Mouse (Mus musculus): ENCODE measurements at regions not wholly inside any gene's neighbourhood (a gene's known extent, or its start where the extent isn't known, plus 50 kb on each side); places are given as distances from the start of the nearest gene placed in this dataset.
A peak's percentile ranks its signal among the peaks of the same experiment; 100 is the strongest.

DNA sequence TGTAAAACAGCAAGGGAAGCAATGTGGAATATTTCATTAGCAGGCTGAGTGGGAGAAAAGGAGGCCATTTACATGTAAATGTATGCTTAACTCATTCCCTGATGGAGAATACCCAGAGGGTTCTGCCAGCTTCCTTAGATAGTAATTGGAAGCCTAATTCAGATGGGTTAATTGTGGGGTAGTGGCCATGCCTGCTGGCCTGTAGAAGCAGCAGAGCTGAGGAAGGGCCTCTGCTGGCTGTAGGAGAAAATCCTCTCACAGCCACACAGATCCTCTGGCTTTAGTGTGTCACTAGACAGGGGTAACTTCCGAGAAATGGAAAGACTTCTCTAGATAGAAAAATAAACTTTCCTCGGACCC is 1588.7 kb upstream of the Got2 start:
- no peak overlapping the region for H3K4me2 ChIP-seq (ENCODE audit: low read length)
- no peak overlapping the region for H3K4me3 ChIP-seq (replicated peaks; ENCODE audit: low read length)
- no peaks in the 10 kb centered on the region for H3K27me3 ChIP-seq (replicated peaks; ENCODE audit: control insufficient read depth, insufficient read depth, low read length)
- H3K36me3 ChIP-seq (ENCODE audit: control insufficient read depth, insufficient read depth), result no peaks in the 10 kb centered on the region
- 33% methylated on average over 2 of the region's 2 CpGs for WGBS
- no peaks in the 10 kb centered on the region for H3K9me3 ChIP-seq (ENCODE audit: control insufficient read depth, low read length)
- H3K27ac ChIP-seq (ENCODE audit: low read length), result no peak overlapping the region
- H3K4me1 ChIP-seq (replicated peaks; ENCODE audit: control insufficient read depth, insufficient read depth, low read length), result peaks cover 12% of the 10 kb centered on the region
- peak; percentile 99 for ATAC-seq
- no peak overlapping the region for H3K9ac ChIP-seq (replicated peaks; ENCODE audit: low read depth, low read length)

DNA sequence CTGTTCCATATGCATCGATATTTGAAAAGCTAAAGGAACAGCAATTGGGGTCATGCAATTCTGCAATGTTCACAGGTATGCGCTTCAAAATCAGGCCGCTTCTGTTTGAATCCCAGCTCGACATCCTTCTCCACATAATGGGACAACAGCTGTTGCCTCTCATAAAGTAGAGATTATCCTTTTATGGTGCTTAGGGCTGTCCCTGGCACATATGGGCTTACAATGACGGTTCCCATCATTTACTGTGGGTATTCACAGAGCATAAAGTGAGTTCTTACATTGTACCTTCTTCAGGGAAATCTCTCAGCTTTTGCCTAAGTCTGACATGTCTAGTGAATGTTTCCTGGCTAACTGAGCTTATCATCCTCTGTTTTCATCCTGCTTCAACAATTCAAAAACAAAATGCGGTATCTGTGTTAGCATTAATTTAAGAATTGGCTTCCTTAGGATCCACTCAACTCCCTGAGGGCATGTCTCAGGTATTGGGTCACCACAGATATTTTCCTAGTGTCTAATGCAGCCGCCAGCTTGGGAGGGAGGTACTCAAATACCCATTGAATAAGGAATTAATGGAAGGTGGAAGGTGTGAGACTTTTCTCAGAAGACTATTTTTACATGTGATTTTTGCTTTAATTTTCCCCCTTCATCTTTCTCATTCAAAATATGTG is 1588.2 kb upstream of the Got2 start:
- Histone ChIP-seq H3K9ac (replicated peaks; ENCODE audit: low read depth, low read length) (no peak overlapping the region), H3K4me1 (replicated peaks; ENCODE audit: control insufficient read depth, insufficient read depth, low read length) (peaks cover 12% of the 10 kb centered on the region), H3K27me3 (replicated peaks; ENCODE audit: control insufficient read depth, insufficient read depth, low read length) (no peaks in the 10 kb centered on the region), H3K4me3 (replicated peaks; ENCODE audit: low read length) (no peak overlapping the region), H3K36me3 (ENCODE audit: control insufficient read depth, insufficient read depth) (no peaks in the 10 kb centered on the region), H3K4me2 (ENCODE audit: low read length) (no peak overlapping the region), H3K27ac (ENCODE audit: low read length) (peak overlapping the region; percentile 52), H3K9me3 (ENCODE audit: control insufficient read depth, low read length) (no peaks in the 10 kb centered on the region)
- 31% methylated on average over 7 of the region's 7 CpGs for WGBS
- peak; percentile 52 for ATAC-seq

DNA sequence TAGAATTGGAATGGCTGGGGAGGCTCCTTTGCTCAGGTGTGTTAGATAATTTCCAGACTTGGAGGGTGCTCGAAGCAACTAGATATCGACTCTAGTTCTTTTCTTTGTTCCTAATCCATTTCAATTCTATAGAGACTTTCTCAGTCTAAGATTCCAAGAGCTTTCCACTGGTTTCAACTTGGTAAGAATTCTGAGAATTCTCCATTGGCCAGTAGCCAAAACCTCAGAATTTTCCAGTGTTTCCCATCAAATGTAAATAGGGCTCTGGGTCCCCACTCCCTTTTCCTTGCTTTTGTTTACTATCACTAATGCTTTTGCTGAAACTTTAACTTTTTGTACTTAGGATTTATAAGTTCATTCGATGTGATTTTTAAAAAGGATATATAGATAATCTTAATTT is 1585.0 kb upstream of the Got2 start:
- 75% methylated on average over 3 of the region's 3 CpGs for WGBS
- H3K36me3 ChIP-seq (ENCODE audit: control insufficient read depth, insufficient read depth), result no peaks in the 10 kb centered on the region
- no peak overlapping the region for H3K27ac ChIP-seq (ENCODE audit: low read length)
- H3K9ac ChIP-seq (replicated peaks; ENCODE audit: low read depth, low read length), result no peak overlapping the region
- H3K9me3 ChIP-seq (ENCODE audit: control insufficient read depth, low read length), result no peaks in the 10 kb centered on the region
- H3K4me3 ChIP-seq (replicated peaks; ENCODE audit: low read length), result no peak overlapping the region
- no peak for ATAC-seq
- no peaks in the 10 kb centered on the region for H3K27me3 ChIP-seq (replicated peaks; ENCODE audit: control insufficient read depth, insufficient read depth, low read length)
- peaks cover 12% of the 10 kb centered on the region for H3K4me1 ChIP-seq (replicated peaks; ENCODE audit: control insufficient read depth, insufficient read depth, low read length)
- no peak overlapping the region for H3K4me2 ChIP-seq (ENCODE audit: low read length)

DNA sequence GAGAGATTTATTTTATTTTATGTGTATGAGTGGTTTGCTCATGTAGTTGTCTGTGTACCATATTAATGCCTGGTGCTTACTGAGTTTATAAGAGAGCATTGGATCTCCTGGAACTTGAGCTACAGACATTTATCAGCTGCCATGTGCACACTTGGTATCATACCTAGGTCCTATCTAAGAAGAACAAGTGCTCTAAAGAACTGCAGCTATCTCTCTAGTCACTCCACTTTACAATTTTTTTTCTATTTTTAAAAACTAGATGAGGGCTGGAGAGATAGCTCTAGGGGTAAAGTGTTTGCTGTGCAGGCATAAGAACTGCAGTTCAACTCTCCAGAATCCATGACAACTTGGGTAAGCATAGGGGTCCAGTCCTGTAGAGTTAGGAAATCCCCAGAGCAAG is 1573.1 kb upstream of the Got2 start:
- H3K4me1 ChIP-seq (replicated peaks; ENCODE audit: control insufficient read depth, insufficient read depth, low read length), result no peaks in the 10 kb centered on the region
- H3K9me3 ChIP-seq (ENCODE audit: control insufficient read depth, low read length), result no peaks in the 10 kb centered on the region
- no peaks in the 10 kb centered on the region for H3K27me3 ChIP-seq (replicated peaks; ENCODE audit: control insufficient read depth, insufficient read depth, low read length)
- no peak overlapping the region for H3K27ac ChIP-seq (ENCODE audit: low read length)
- H3K36me3 ChIP-seq (ENCODE audit: control insufficient read depth, insufficient read depth), result no peaks in the 10 kb centered on the region
- no peak overlapping the region for H3K9ac ChIP-seq (replicated peaks; ENCODE audit: low read depth, low read length)
- no peak overlapping the region for H3K4me2 ChIP-seq (ENCODE audit: low read length)
- no peak overlapping the region for H3K4me3 ChIP-seq (replicated peaks; ENCODE audit: low read length)
- ATAC-seq, result no peak

DNA sequence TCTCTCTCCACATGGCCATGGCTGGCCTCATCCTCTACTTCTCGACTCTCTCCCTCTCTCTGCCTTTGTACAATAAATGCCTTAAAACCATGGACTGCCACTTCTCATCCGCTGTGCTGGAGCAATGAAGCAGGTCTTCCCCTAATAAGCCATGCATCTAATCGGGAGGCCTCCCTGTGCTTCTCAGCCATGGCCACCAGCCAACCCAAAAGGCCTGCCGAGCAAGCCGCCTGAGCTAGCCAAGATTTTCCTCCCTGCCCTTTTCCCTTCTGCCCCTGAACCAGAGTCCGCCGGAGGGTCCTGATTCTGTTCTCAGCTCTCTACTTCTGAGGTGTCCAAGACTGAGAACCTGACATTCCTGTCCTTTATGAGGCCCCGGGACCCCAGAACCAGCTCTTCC is 1559.3 kb upstream of the Got2 start:
- no peaks in the 10 kb centered on the region for H3K4me1 ChIP-seq (replicated peaks; ENCODE audit: control insufficient read depth, insufficient read depth, low read length)
- ATAC-seq, result no peak
- WGBS, result 78% methylated on average over 8 of the region's 8 CpGs
- no peak overlapping the region for H3K4me3 ChIP-seq (replicated peaks; ENCODE audit: low read length)
- H3K9ac ChIP-seq (replicated peaks; ENCODE audit: low read depth, low read length), result no peak overlapping the region
- no peak overlapping the region for H3K4me2 ChIP-seq (ENCODE audit: low read length)
- H3K27ac ChIP-seq (ENCODE audit: low read length), result no peak overlapping the region
- no peaks in the 10 kb centered on the region for H3K36me3 ChIP-seq (ENCODE audit: control insufficient read depth, insufficient read depth)
- H3K9me3 ChIP-seq (ENCODE audit: control insufficient read depth, low read length), result no peaks in the 10 kb centered on the region
- H3K27me3 ChIP-seq (replicated peaks; ENCODE audit: control insufficient read depth, insufficient read depth, low read length), result no peaks in the 10 kb centered on the region

DNA sequence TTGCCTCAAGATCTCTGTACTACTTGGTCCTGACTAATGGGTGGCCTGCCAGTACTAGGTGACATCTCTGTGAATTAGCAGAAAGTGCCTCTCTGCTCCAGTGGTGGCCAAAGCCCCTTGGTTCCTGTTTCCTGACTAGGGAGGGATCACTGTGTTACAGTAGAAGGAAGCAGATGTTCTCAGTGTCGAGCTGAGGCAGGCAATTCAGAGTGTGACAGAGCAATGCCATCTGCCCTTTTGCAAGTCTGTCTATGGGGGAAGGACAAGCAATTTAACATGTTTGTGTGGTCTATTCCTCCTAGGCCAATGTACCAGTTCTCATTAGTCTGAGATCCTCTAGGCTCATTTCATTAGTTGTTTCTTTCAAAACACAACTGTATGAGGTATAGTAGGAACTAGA is 1553.1 kb upstream of the Got2 start:
- Histone ChIP-seq H3K36me3 (ENCODE audit: control insufficient read depth, insufficient read depth) (no peaks in the 10 kb centered on the region), H3K9me3 (ENCODE audit: control insufficient read depth, low read length) (no peaks in the 10 kb centered on the region), H3K27me3 (replicated peaks; ENCODE audit: control insufficient read depth, insufficient read depth, low read length) (no peaks in the 10 kb centered on the region), H3K27ac (ENCODE audit: low read length) (no peak overlapping the region), H3K4me2 (ENCODE audit: low read length) (no peak overlapping the region), H3K4me3 (replicated peaks; ENCODE audit: low read length) (no peak overlapping the region), H3K4me1 (replicated peaks; ENCODE audit: control insufficient read depth, insufficient read depth, low read length) (no peaks in the 10 kb centered on the region), H3K9ac (replicated peaks; ENCODE audit: low read depth, low read length) (no peak overlapping the region)
- WGBS, result 35% methylated on average over 1 of the region's 1 CpGs
- ATAC-seq, result no peak

DNA sequence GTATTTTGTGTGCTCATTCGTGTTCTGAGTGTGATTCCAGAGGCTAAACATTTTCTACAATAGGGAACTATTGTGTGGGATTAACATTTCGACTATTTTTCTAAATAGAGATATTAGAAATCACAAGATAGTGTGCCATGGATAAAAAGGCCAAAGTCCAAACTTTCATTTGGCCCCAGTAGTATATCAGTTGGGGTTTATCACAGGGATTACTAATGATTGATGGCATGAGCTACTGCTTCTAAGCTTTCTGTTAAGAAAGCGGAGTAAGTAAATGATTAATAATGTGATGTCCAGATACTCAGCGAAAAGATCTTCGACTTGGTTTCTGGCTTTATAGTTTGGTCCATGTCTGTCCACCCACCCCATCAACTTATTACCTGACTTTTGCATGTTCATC is 1545.2 kb upstream of the Got2 start:
- no peak overlapping the region for H3K27ac ChIP-seq (ENCODE audit: low read length)
- H3K4me1 ChIP-seq (replicated peaks; ENCODE audit: control insufficient read depth, insufficient read depth, low read length), result no peaks in the 10 kb centered on the region
- no peak for ATAC-seq
- no peaks in the 10 kb centered on the region for H3K36me3 ChIP-seq (ENCODE audit: control insufficient read depth, insufficient read depth)
- H3K4me3 ChIP-seq (replicated peaks; ENCODE audit: low read length), result no peak overlapping the region
- WGBS, result 88% methylated on average over 5 of the region's 5 CpGs
- H3K4me2 ChIP-seq (ENCODE audit: low read length), result no peak overlapping the region
- H3K9ac ChIP-seq (replicated peaks; ENCODE audit: low read depth, low read length), result no peak overlapping the region
- H3K27me3 ChIP-seq (replicated peaks; ENCODE audit: control insufficient read depth, insufficient read depth, low read length), result no peaks in the 10 kb centered on the region
- no peaks in the 10 kb centered on the region for H3K9me3 ChIP-seq (ENCODE audit: control insufficient read depth, low read length)

DNA sequence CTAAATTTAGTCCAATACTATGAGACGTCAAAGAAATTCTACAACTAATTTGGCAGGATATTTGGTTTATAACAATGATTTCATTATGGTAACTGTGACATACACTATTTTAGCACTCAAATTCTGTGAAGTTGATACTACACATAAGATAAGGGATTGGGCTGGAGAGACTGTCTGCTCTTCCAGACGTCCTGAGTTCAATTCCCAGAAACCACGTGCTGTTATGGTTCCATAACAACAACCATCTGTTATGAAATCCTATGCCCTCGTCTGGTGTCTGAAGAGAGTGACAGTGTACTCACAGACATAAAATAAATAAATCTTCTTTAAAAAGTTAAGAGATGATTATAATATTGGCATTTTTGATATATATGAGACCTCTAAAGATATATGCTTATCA is 1543.1 kb upstream of the Got2 start:
- Histone ChIP-seq H3K27ac (ENCODE audit: low read length) (no peak overlapping the region), H3K9me3 (ENCODE audit: control insufficient read depth, low read length) (no peaks in the 10 kb centered on the region), H3K27me3 (replicated peaks; ENCODE audit: control insufficient read depth, insufficient read depth, low read length) (no peaks in the 10 kb centered on the region), H3K36me3 (ENCODE audit: control insufficient read depth, insufficient read depth) (no peaks in the 10 kb centered on the region), H3K9ac (replicated peaks; ENCODE audit: low read depth, low read length) (no peak overlapping the region), H3K4me3 (replicated peaks; ENCODE audit: low read length) (no peak overlapping the region), H3K4me2 (ENCODE audit: low read length) (no peak overlapping the region), H3K4me1 (replicated peaks; ENCODE audit: control insufficient read depth, insufficient read depth, low read length) (no peaks in the 10 kb centered on the region)
- WGBS, result 54% methylated on average over 4 of the region's 4 CpGs
- peak; percentile 77 for ATAC-seq

DNA sequence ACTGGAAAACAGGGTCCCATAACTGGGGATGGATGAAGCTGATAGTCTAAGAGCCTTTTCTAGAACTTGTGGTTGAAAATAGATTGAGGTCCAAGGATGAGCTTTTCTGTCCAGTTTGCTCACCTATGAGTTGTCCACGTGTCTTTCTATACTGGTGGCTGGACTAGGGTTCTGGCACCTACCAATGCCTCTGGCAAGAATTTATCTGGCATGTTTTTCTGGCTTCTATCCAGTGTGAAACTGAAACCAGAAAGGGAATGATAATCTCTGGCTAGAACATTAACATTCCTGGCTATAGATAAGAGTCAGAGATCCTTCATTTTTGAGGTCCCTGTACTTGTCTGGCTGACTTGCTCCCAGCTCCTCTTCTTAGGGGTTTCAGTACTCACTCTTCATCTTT is 1534.0 kb upstream of the Got2 start:
- H3K9me3 ChIP-seq (ENCODE audit: control insufficient read depth, low read length), result no peaks in the 10 kb centered on the region
- H3K4me2 ChIP-seq (ENCODE audit: low read length), result no peak overlapping the region
- H3K36me3 ChIP-seq (ENCODE audit: control insufficient read depth, insufficient read depth), result no peaks in the 10 kb centered on the region
- no peak overlapping the region for H3K27ac ChIP-seq (ENCODE audit: low read length)
- no peak overlapping the region for H3K9ac ChIP-seq (replicated peaks; ENCODE audit: low read depth, low read length)
- no peak for ATAC-seq
- no peak overlapping the region for H3K4me3 ChIP-seq (replicated peaks; ENCODE audit: low read length)
- no peaks in the 10 kb centered on the region for H3K4me1 ChIP-seq (replicated peaks; ENCODE audit: control insufficient read depth, insufficient read depth, low read length)
- WGBS, result 79% methylated on average over 1 of the region's 1 CpGs
- no peaks in the 10 kb centered on the region for H3K27me3 ChIP-seq (replicated peaks; ENCODE audit: control insufficient read depth, insufficient read depth, low read length)

DNA sequence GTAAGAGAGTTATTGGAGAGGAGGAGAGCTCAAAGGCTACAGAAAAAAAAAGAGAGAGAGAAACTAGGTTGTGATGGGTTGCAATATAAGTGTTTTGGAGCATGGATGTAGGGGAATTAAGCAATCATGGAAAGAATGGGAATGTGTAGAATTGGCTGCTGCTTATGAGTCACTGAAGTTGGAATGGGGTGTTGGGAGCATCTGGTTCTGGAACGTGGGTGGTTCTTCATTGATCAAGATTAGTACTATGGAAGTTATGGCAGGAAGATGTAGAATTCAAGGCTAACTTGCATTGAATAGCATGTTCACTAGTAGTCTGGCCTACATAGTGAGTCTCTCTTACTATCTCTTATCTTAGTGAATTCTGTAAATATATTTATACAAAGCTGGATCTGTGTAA is 1526.4 kb upstream of the Got2 start:
- Histone ChIP-seq H3K9me3 (ENCODE audit: control insufficient read depth, low read length) (no peaks in the 10 kb centered on the region), H3K4me2 (ENCODE audit: low read length) (no peak overlapping the region), H3K27ac (ENCODE audit: low read length) (no peak overlapping the region), H3K4me3 (replicated peaks; ENCODE audit: low read length) (no peak overlapping the region), H3K36me3 (ENCODE audit: control insufficient read depth, insufficient read depth) (no peaks in the 10 kb centered on the region), H3K27me3 (replicated peaks; ENCODE audit: control insufficient read depth, insufficient read depth, low read length) (no peaks in the 10 kb centered on the region), H3K4me1 (replicated peaks; ENCODE audit: control insufficient read depth, insufficient read depth, low read length) (no peaks in the 10 kb centered on the region), H3K9ac (replicated peaks; ENCODE audit: low read depth, low read length) (no peak overlapping the region)
- 74% methylated on average over 1 of the region's 1 CpGs for WGBS
- no peak for ATAC-seq
